Mouse (Mus musculus) E14TG2a.4 (cell line): ENCODE results near the gene Ksr1.

ENCODE experiments used
- CTCF ChIP-seq: conservative IDR thresholded peaks from 2 replicates; pipeline ENCODE4 v1.5.1; 2014; ENCODE audit warnings: low read length
- POU5F1 ChIP-seq: IDR thresholded peaks from 2 replicates; pipeline ENCODE4 v1.6.1; 2014; ENCODE audit warnings: low read length, borderline replicate concordance

GRCm38 (mm10) chr11:78967371-78967770, 178.8 kb downstream of the Ksr1 start:
- TF ChIP-seq CTCF (peak; percentile 81), POU5F1 (no peak)
